Mouse (Mus musculus): ENCODE results near the gene Tmem274.

GRCm38 (mm10) chr4:149477078-149477477 lies at the start of gene Tmem274:
- no peak for TF ChIP-seq CTCF (conservative IDR thresholded peaks at IDR 0.05; ENCODE audit: insufficient read depth, insufficient read length, low read depth, low read length)
- TF ChIP-seq POLR2A (IDR thresholded peaks at IDR 0.05; ENCODE audit: low read depth, low read length) = no peak

Data from kidney, adult 2 months (tissue).